Mouse (Mus musculus) kidney, postnatal 14 days (tissue): ENCODE results near the gene Lrrc25.

Experiments
- DNase-seq: peaks from one replicate; pipeline ENCODE4 v3.0.0; 2022; ENCODE audit warnings: mixed read lengths

The Lrrc25 gene

DNA sequence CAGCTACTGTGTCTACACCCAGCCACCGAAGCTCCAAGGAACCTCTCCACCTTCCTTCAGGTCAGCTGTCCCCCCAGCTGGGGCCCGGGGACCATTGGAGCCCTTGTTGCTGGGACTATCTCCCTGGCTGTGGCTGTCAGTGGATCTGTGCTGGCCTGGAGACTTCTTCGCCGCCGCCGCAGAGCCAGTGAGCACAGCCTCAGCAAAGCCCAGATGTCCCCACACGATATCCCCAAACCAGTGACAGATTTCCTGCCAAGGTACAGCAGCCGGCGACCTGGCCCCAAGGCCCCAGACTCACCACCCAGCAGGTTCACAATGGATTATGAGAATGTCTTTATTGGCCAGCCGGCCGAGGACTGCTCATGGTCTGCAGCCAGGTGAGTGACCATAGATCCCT lies 2.0 kb downstream of the Lrrc25 start:
- DNase-seq: no peak

DNA sequence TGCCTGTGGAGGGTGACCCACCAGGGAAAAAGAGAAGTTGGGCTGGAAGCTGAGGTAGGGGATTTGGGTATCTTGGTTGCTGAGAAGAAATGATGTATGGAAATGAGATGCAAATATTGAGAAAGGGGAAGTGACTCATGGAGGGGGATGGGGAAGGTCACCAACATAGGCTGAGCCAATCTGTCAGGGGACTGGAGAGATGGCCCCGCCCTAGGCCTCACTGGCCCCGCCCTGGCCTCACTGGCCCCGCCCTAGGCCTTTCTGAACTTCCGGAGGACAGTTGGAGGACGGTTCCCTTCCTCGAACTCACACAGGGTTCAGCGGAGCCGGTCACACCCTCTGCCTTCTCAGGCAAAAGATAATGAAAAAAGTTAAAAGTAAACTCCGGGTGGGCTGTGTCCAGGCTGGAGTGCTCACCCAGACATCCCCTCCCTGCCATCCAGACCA lies 3.0 kb downstream of the Lrrc25 start:
- DNase-seq: no peak

- DNase-seq: no peak
These were observed 6.3 kb downstream of the Lrrc25 start for GRCm38 (mm10) chr8:70622220-70622619.

DNA sequence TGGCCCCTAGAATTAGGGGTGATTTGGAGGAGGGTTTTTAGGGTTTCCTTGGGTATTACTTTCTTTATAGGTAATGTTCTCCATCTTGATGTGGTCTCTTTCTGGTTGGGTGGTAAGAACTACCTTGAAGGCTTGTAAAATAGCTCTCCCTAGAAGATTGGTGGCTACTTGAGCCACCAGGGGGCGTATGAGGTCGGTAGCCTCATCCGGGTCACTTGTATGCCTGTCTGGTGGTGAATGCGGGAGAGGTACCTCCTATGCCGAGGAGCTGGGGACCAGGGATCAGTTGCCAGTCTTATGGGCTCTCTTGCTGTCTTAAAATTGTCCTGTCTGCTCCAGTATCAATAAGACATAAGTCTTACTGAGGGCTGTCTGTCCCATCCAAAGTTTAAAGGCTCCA lies 9.1 kb downstream of the Lrrc25 start:
- DNase-seq: peak; percentile 74

GRCm38 (mm10) chr8:70627041-70627440 lies 11.1 kb downstream of the Lrrc25 start:
- DNase-seq: no peak

DNA sequence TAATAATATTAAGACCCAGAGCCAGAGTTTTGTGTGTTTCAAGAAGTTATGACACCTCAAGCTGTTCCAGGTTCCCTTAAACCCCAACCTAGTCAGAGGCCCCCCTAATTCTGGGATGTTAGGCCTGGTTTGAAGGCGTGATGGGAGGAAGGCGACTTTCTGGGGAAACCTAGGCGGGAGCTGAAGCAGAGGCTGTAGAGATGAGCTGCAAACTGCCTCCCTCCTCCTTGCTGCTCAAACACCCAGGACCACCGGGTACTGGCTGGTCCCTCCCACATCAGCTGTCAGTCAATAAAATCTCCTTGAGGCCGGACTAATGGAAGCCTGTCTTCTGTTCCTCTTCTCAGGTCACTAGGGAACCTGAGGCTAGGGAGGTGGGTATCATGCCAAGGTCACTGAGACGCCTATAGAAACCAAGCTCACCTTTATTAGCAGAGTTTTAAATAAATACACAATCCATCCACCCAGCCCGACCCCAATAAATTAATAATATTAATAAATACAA lies 13.1 kb downstream of the Lrrc25 start:
- no peak for DNase-seq

- DNase-seq: peak; percentile 91
These were observed 13.9 kb downstream of the Lrrc25 start for GRCm38 (mm10) chr8:70629574-70630531.

DNA sequence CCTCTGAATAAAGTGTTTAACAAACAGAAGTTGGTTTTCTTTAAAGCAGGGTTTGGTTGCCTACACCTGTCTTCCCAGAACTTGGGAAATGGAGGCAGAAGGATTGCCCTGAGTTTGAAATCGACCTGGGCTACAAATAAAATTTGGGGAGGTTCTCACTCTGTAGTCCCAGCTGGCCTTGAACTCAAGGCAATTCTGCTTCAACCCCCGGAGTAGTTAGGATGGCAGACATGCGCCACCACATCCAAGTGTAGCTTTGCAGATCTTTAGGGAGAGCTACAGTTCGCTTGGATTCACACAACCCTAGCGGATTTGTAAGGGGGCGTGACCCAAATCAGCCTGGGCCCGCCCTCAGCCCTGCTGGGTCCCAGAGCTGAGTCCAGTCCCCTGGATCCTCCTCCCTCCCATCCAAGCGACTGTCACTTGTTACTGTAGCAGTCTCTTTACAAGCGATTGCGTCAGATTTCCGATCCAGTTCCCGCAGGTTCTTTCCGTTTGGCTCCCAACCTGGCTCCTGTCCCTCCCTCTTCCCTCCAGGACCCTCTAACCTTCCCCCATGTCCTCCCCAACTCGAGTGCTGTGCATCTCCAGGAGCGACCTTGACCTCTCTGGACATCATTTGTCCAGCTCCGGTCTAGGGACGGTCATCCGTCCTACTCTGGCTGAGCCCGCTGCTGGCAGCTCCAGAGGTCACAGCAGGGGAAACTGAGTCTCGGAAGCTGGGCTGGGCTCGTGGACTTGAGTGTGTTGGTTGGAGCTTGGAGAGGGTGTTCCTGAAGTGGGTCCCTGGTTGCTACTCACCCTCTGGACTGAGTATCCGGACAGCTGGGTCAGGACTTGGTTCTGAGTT lies 14.8 kb downstream of the Lrrc25 start:
- DNase-seq: peak; percentile 89

DNA sequence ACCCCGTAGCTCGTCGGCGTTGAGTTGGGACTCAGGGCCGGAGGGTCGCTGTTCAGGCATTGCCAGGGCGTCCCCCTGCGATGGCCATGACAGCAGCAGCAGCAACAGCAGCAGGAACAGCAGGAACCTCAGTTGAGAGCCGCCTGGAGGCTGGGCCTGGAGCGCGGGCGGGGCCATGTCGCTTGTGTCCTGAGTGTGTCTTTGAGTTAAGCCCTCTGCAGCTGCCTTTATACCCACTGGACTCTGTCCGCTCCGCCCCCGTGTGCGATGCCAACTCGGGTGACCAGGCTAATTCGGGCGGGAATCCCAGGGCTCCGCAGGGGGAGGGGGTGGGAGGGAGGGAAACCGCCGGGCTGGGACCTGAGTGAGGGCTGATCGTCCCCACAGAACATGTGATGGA lies 15.5 kb downstream of the Lrrc25 start:
- peak; percentile 83 for DNase-seq

DNA sequence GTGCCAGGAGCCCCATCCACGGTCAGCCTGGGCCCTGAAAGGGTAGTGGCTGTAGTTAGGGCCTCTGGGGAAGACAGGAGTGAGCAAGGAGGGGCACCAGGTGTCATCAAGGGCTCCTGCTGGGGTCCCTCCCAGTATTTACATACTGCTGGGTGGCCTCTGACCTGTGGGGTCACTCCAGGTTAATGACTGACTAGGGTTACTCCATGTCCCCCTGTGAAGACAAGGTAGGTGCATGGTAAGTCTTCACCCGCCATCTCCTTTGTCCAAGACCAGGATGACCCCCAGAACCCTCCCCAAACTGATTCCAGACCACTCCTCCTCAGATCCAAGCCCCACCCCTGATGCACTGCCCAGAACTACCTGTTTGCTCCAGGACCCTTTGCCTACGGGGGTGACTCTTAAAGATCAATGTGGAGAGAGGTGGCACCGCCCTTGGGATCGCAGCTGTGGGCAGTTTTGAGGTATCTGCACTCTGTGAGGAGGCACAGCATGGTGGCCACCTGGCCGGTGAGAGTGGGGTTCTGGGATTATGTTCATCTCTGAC lies 16.5 kb downstream of the Lrrc25 start, which contains the start of gene Gdf15:
TSS of gene Gdf15 (minus strand) at position 111 of the 547 bp plus-strand sequence.
- DNase-seq: no peak

- peak; percentile 89 for DNase-seq
These were observed 18.1 kb downstream of the Lrrc25 start for GRCm38 (mm10) chr8:70634066-70634465.

GRCm38 (mm10) chr8:70635527-70635926 lies 19.6 kb downstream of the Lrrc25 start:
- DNase-seq: peak; percentile 71

- peak; percentile 74 for DNase-seq
These were observed 20.9 kb downstream of the Lrrc25 start for GRCm38 (mm10) chr8:70636838-70637237.

- no peak for DNase-seq
These were observed 22.8 kb downstream of the Lrrc25 start for GRCm38 (mm10) chr8:70638752-70639151.

GRCm38 (mm10) chr8:70643019-70643418 lies 27.1 kb downstream of the Lrrc25 start:
- no peak for DNase-seq

DNA sequence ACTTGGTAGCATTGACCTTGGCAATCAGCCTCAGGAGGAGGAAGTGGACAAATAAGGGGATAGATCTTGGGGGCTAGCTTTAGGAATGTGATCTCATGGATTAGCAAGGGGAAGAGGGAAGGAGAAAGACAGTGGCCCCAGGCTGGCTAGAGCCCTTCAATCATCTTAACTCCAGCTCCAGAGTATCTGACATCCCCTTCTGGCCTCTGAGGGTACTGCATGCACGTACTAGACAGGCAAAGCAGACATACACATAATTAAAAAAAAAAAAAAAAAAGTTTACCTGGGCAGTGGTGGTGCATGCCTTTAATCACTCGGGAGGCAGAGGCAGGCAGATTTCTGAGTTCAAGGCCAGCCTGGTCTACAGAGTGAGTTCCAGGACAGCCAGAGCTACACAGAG lies 28.1 kb downstream of the Lrrc25 start:
- no peak for DNase-seq

- DNase-seq: peak; percentile 76
These were observed 29.7 kb downstream of the Lrrc25 start for GRCm38 (mm10) chr8:70645501-70646224.

DNA sequence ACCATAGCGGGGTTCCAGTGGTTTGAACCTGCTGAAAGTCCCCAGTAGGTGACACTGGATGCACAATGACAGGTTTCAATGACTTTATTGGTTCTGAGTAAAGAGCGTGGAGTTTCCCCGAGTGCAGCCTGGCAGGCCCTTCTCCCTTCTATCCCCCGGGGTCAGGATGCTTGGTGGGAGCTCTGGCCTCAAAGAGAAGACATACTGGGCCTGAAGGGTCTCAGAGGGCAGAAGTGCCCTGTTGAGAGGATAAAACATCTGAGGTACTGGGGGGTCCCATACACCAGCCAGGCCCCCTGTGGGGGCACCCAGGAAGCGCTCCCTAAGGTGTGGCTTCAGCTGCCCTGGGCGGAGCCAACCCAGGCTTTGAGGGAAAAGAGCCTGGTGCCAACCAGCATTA lies 30.4 kb downstream of the Lrrc25 start:
- DNase-seq: no peak

GRCm38 (mm10) chr8:70646775-70647174 lies 30.8 kb downstream of the Lrrc25 start:
- no peak for DNase-seq

DNA sequence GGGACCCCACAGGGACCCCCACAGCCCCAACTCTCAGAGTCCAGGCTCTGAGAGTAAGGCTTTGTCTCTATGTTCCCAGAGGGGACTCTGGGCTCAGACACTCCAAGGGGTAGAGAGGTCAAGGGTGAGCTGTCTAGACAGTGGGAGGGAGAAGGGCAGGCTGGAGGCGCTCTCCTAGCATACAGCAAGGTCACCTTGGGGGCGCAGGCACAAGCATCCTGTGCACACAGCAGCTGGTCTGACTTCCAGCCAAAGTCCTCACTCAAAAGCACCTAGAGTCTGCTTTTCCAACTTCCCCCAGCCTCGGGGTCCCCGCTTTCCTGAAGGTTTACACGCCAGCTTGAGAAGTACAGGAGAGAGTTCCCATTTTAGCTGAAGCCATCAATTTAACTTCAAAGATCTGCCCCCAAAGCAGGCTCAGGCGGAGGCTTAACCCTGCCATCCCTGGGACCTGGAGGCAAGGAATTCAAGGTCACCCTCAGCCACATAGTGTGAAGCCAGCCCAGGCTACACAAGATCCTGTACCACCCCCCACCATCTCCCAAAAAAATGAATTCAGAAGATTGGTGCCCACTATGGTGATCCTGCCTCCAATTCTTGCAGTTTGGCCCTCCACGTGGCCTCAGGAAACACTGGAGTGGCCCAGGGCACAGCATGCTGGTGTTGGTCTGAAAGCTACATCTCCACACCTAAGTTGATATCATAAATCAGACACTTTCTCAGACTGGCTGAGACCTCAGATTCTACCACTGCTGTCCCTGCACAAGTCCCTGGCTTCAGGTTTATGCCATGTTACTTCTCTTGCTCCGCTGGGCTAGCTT lies 31.6 kb downstream of the Lrrc25 start:
- DNase-seq: peak; percentile 83

- DNase-seq: peak; percentile 45
These were observed 32.1 kb downstream of the Lrrc25 start for GRCm38 (mm10) chr8:70648164-70648442.

DNA sequence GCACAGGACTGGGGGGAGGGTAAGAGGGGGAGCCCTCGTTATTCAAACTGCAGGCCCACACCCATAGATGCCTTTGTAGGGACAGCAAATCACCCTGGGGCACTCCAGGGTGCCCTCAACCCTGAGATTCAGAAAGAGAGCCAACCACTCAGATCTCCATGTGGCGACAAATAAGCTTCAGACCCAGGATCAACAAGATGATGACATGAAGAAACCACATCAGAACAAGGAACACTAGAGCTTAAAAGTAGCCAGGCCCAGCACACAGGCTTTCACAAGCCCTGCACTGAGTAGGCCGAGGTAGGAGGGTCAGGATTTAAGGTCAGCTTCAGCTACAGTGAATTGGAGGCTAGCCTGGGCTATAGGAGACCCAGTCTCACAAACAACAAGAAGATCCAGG lies 33.0 kb downstream of the Lrrc25 start:
- DNase-seq: no peak
